Mouse (Mus musculus): Measurements from ENCODE around the gene Gm3646. TPM values are rescaled to one million over a fixed set of nuclear protein-coding genes. Genes with fewer than 3 reads are reported as not detected.

Gene Gm3646
- total and polyA plus RNA-seq, 2 experiments from 2014 or later: 3.7 to 17.4 TPM

DNA sequence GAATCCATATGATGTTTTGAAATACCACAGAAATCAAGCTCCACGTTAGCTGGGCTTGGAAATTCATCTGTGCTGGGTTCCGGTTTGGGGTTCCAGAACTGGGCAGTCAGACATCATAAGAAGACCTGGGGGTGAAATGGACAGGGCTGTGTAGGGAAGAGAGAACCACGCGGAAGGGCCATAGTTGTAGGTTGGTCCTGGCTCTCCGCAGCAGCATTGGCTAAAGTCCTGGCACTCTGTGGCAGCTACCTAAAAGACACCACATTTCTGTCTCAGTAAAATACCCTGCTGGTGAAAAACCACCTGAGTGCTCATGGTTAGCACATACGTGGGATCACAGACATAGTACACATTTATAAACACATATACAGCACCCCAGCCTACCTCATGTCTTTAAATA is 343 bp downstream of the Gm3646 start:
- ATAC-seq (ENCODE audit: insufficient read depth, low read depth): peak; percentile 18; the same call in 1 of the 2 replicates
- H3K9me3 ChIP-seq (replicated peaks; ENCODE audit: control insufficient read depth, low read length): no peaks in the 10 kb centered on the region
- H3K4me1 ChIP-seq (ENCODE audit: control insufficient read depth, insufficient read depth): peaks cover 16% of the 10 kb centered on the region; the same call in 1 of the 2 replicates
- peak overlapping the region; percentile 43 for H3K4me2 ChIP-seq (ENCODE audit: low read depth, low read length)
- no peaks in the 10 kb centered on the region for H3K36me3 ChIP-seq (replicated peaks; ENCODE audit: control insufficient read depth, insufficient read depth, low read length)
- WGBS: 56% methylated on average over 6 of the region's 6 CpGs
- no peaks in the 10 kb centered on the region for H3K27me3 ChIP-seq (ENCODE audit: control insufficient read depth, insufficient read depth, low read length)
- H3K4me3 ChIP-seq (ENCODE audit: low read depth, low read length): peak overlapping the region; percentile 19; the same call in 1 of the 2 replicates
- TF ChIP-seq CTCF (IDR thresholded peaks at IDR 0.05; ENCODE audit: low read depth): no peak
- TF ChIP-seq EP300 (IDR thresholded peaks at IDR 0.05; ENCODE audit: low read depth): no peak
- H3K9ac ChIP-seq (replicated peaks; ENCODE audit: low read depth, low read length): peak overlapping the region; percentile 33; the same call in 1 of the 2 replicates
- peak overlapping the region; percentile 93 for H3K27ac ChIP-seq (ENCODE audit: low read depth)
- DNase-seq (ENCODE audit: low spot score): no peak

DNA sequence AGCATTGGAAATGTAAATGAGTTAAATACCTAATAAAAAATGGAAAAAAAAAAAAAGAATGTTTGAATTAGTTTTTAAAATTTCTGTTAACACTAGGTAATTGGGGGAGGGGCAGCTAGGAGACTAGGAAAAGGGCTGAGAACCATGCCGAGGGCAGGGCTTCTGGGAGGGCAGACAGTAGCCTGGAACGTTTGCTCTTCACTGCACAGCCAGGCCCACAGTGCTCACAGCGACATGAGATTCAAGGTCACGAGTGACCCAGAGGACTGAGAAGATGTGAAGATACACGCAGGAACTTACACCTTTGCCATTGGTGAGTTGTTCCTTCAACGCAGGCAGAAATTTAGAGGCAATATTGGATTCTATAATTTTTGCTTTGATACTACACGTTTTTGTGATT is 2.2 kb downstream of the Gm3646 start:
- Histone ChIP-seq H3K27me3 (ENCODE audit: control insufficient read depth, insufficient read depth, low read length) (no peaks in the 10 kb centered on the region), H3K27ac (ENCODE audit: low read depth) (no peak overlapping the region), H3K9ac (replicated peaks; ENCODE audit: low read depth, low read length) (no peak overlapping the region), H3K9me3 (replicated peaks; ENCODE audit: control insufficient read depth, low read length) (no peaks in the 10 kb centered on the region), H3K4me3 (ENCODE audit: low read depth, low read length) (no peak overlapping the region), H3K4me1 (ENCODE audit: control insufficient read depth, insufficient read depth) (peaks cover 16% of the 10 kb centered on the region; the same call in 1 of the 2 replicates), H3K36me3 (replicated peaks; ENCODE audit: control insufficient read depth, insufficient read depth, low read length) (no peaks in the 10 kb centered on the region), H3K4me2 (ENCODE audit: low read depth, low read length) (no peak overlapping the region)
- no peak for ATAC-seq (ENCODE audit: insufficient read depth, low read depth)
- WGBS: 76% methylated on average over 7 of the region's 7 CpGs
- TF ChIP-seq EP300 (IDR thresholded peaks at IDR 0.05; ENCODE audit: low read depth) (no peak), CTCF (IDR thresholded peaks at IDR 0.05; ENCODE audit: low read depth) (no peak)
- no peak for DNase-seq (ENCODE audit: low spot score)

DNA sequence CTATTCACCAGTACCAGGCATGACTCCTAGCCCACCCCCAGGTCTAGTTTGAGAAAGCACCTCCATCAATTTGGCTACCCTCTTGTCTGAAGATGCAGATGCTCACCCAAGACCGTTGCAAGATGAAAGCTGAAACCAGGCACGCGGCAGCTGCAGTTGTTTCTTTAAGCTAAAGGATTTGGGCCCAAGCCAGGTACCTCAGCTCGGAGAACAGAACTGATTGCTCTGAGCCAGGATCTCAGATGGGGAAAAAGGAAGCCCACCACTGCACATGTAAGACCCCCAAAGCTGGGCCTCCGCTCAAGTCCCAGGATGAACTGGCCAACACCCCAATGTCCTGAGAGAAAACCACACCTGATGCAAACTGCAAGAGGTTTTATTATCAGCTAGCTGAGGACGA is 7.6 kb downstream of the Gm3646 start:
- 66% methylated on average over 6 of the region's 6 CpGs for WGBS
- H3K27ac ChIP-seq (ENCODE audit: low read depth): no peak overlapping the region
- no peaks in the 10 kb centered on the region for H3K36me3 ChIP-seq (replicated peaks; ENCODE audit: control insufficient read depth, insufficient read depth, low read length)
- no peak overlapping the region for H3K9ac ChIP-seq (replicated peaks; ENCODE audit: low read depth, low read length)
- no peaks in the 10 kb centered on the region for H3K27me3 ChIP-seq (ENCODE audit: control insufficient read depth, insufficient read depth, low read length)
- TF ChIP-seq EP300 (IDR thresholded peaks at IDR 0.05; ENCODE audit: low read depth): no peak
- H3K4me3 ChIP-seq (ENCODE audit: low read depth, low read length): no peak overlapping the region
- H3K4me1 ChIP-seq (ENCODE audit: control insufficient read depth, insufficient read depth): no peaks in the 10 kb centered on the region
- no peaks in the 10 kb centered on the region for H3K9me3 ChIP-seq (replicated peaks; ENCODE audit: control insufficient read depth, low read length)
- ATAC-seq (ENCODE audit: insufficient read depth, low read depth): no peak
- DNase-seq (ENCODE audit: low spot score): no peak
- no peak overlapping the region for H3K4me2 ChIP-seq (ENCODE audit: low read depth, low read length)

DNA sequence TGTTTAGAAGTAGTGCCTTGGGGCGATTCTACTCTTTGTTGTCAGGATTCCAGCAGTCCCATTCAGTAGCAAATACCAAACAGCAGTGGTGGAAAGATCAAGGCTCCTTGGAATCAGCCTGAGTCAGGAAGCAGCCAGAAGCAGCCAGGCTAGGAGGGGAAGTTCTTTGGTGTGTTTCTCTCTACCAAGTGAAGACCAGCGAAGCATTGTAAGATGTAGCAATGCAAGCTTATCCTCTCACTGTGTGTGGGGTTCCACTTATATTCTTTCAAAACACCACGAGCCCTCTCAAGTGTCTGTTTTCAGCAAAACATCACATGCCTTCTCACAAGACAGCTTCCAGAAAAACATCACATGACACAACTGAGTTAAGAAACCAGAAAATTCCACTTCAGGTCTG is 8.4 kb downstream of the Gm3646 start:
- Histone ChIP-seq H3K4me1 (ENCODE audit: control insufficient read depth, insufficient read depth) (no peaks in the 10 kb centered on the region), H3K4me2 (ENCODE audit: low read depth, low read length) (no peak overlapping the region), H3K4me3 (ENCODE audit: low read depth, low read length) (no peak overlapping the region), H3K36me3 (replicated peaks; ENCODE audit: control insufficient read depth, insufficient read depth, low read length) (no peaks in the 10 kb centered on the region), H3K27ac (ENCODE audit: low read depth) (no peak overlapping the region), H3K9me3 (replicated peaks; ENCODE audit: control insufficient read depth, low read length) (no peaks in the 10 kb centered on the region), H3K9ac (replicated peaks; ENCODE audit: low read depth, low read length) (no peak overlapping the region), H3K27me3 (ENCODE audit: control insufficient read depth, insufficient read depth, low read length) (no peaks in the 10 kb centered on the region)
- TF ChIP-seq EP300 (IDR thresholded peaks at IDR 0.05; ENCODE audit: low read depth) (no peak), CTCF (IDR thresholded peaks at IDR 0.05; ENCODE audit: low read depth) (no peak)
- DNase-seq (ENCODE audit: low spot score) (no peak), ATAC-seq (ENCODE audit: insufficient read depth, low read depth) (no peak)
- WGBS: 82% methylated on average over 3 of the region's 3 CpGs

DNA sequence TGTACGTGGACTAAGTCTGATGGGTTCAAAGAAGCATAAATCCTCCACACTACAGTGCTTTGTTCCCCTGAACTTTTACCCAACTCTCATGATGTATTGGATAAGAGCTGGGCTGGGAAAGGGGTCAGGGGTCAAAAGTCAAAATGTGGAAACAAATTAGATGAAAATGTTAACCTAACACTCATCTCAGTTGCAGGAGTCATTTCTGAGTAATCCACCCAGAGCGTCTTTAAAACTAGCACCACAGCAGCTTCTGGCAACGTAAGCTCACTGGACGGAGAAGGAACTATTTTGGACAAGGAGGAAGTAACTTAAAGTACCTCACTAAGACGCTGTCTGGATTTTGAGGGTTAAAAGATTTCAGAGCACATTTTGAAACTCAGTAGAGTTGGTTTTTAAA is 20.5 kb downstream of the Gm3646 start:
- Histone ChIP-seq H3K27ac (ENCODE audit: low read depth) (no peak overlapping the region), H3K4me2 (ENCODE audit: low read depth, low read length) (no peak overlapping the region), H3K9ac (replicated peaks; ENCODE audit: low read depth, low read length) (no peak overlapping the region), H3K9me3 (replicated peaks; ENCODE audit: control insufficient read depth, low read length) (peaks cover 5% of the 10 kb centered on the region; the same call in 1 of the 2 replicates), H3K4me3 (ENCODE audit: low read depth, low read length) (no peak overlapping the region), H3K36me3 (replicated peaks; ENCODE audit: control insufficient read depth, insufficient read depth, low read length) (no peaks in the 10 kb centered on the region), H3K4me1 (ENCODE audit: control insufficient read depth, insufficient read depth) (no peaks in the 10 kb centered on the region), H3K27me3 (ENCODE audit: control insufficient read depth, insufficient read depth, low read length) (no peaks in the 10 kb centered on the region)
- no peak for DNase-seq (ENCODE audit: low spot score)
- WGBS: 81% methylated on average over 5 of the region's 5 CpGs
- ATAC-seq (ENCODE audit: insufficient read depth, low read depth): no peak
- TF ChIP-seq CTCF (IDR thresholded peaks at IDR 0.05; ENCODE audit: low read depth) (no peak), EP300 (IDR thresholded peaks at IDR 0.05; ENCODE audit: low read depth) (no peak)

DNA sequence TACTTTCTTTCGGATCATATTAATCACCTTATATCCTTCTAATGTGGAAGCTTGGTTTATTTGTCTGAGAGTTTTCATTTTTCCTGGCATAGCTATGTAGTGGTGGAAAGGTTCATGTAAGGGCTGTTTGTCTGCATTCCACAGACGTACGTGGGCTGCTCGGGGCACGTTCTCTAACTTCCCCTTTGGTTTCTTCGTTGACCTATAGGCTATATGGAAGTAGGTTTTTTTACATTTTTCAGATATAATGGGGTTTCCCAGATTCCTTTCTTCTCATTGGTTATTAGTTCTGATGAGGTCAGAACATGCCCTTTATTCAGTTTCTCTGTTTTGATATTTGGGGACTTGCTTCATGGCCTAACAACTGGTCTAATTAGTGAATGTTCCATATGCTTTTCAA is 23.3 kb downstream of the Gm3646 start:
- ATAC-seq (ENCODE audit: insufficient read depth, low read depth) (no peak), DNase-seq (ENCODE audit: low spot score) (no peak)
- Histone ChIP-seq H3K36me3 (replicated peaks; ENCODE audit: control insufficient read depth, insufficient read depth, low read length) (no peaks in the 10 kb centered on the region), H3K9ac (replicated peaks; ENCODE audit: low read depth, low read length) (no peak overlapping the region), H3K9me3 (replicated peaks; ENCODE audit: control insufficient read depth, low read length) (no peaks in the 10 kb centered on the region), H3K4me1 (ENCODE audit: control insufficient read depth, insufficient read depth) (no peaks in the 10 kb centered on the region), H3K27me3 (ENCODE audit: control insufficient read depth, insufficient read depth, low read length) (no peaks in the 10 kb centered on the region), H3K4me3 (ENCODE audit: low read depth, low read length) (no peak overlapping the region), H3K27ac (ENCODE audit: low read depth) (no peak overlapping the region), H3K4me2 (ENCODE audit: low read depth, low read length) (no peak overlapping the region)
- TF ChIP-seq CTCF (IDR thresholded peaks at IDR 0.05; ENCODE audit: low read depth): no peak
- TF ChIP-seq EP300 (IDR thresholded peaks at IDR 0.05; ENCODE audit: low read depth): no peak
- WGBS: 82% methylated on average over 6 of the region's 6 CpGs
